Mouse (Mus musculus): ENCODE results near the gene Olfr1391. TPM values are rescaled to one million over a fixed set of nuclear protein-coding genes. Genes with fewer than 3 reads are reported as not detected.
"Not testable (repeated sequence)": the region's sequence is repeated elsewhere in the genome, so short reads cannot be mapped to it uniquely, and the experiment has no call there.

Gene Olfr1391
- polyA plus RNA-seq (2014; fragmentation: Nextera tagmentation; extraction: Ambion mirVana): not detected in 2 replicates

DNA sequence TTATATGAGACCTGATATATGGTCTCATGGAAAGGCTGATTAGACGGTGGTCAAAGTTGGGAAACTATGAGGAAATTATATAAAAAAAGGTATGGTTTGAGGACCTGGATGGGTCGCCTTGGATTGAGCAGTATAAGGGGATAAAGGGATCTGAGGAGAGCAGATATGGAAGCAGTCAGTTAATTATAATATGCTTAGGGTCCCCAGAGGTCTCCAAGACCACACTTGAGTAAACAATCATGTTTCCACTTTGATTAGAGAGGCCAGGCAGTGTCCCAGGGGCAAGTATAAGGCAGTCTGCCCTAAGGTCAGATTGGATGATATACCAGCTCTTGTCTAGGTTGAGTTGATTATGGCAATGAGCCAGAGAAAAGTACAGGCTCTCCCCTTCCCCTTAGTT lies at the start of gene Olfr1391:
Gene Olfr1391, plus strand, starts transcription at position 301 of the 400 bp plus-strand sequence.
- H3K4me2 ChIP-seq (ENCODE audit: low read length): no peak within 1 kb of the TSS
- no peaks in the 10 kb centered on the region for H3K4me1 ChIP-seq (ENCODE audit: control insufficient read depth in 2 of 2, insufficient read depth in 2 of 2, low read length in 2 of 2)
- H3K27me3 ChIP-seq (ENCODE audit: control insufficient read depth, insufficient read depth, low read length): no peaks in the 10 kb centered on the region
- no peak within 1 kb of the TSS for H3K27ac ChIP-seq (replicated peaks in 1 of 2; ENCODE audit: control insufficient read depth in 1 of 2, insufficient read depth in 1 of 2, low read depth in 2 of 2, low read length in 2 of 2)
- no peak for ATAC-seq (ENCODE audit: insufficient number of reproducible peaks, insufficient read depth, low FRiP score, low read depth)
- no peaks in the 10 kb centered on the region for H3K36me3 ChIP-seq (ENCODE audit: control insufficient read depth, insufficient read depth, low read length)
- no peaks in the 10 kb centered on the region for H3K9me3 ChIP-seq (ENCODE audit: control insufficient read depth, low read length)
- H3K4me3 ChIP-seq (ENCODE audit: control insufficient read depth in 1 of 2, insufficient read depth in 1 of 2, low read depth in 1 of 2, low read length in 2 of 2): no peak within 1 kb of the TSS
- no peak within 1 kb of the TSS for H3K9ac ChIP-seq (ENCODE audit: low read length)
- WGBS: 66% methylated on average over 2 of the region's 2 CpGs

DNA sequence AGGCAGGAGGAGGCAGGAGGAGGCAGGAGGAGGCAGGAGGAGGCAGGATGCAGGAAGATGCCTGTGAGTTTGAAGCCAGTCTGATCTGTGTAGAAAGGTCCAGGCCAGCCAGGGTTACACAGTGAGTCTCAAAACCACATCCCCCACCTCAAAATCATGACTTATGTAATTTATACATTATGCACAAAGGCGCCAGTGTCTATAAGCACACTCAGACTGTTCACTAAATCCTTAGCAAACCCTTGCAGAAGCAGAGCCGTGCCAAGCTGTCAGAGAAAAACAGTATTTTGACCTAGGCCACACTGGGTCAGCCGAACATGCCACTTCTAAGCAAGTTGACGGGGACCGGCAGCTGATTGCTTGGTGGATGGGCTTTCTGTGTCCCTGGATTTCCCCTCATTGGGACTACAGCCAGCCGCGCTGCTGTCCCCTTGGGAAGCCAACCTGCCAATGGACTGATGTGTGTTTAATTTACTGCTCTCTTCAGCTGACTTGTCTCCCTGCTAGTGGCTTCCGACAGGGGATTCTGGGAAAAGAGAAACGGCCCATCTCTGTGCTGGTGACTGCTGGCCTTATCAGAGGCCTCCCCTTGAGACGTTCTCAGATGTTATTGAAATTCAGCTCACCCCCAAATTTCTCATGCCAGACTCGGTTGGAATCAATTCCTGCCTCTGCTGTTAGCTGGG lies 48.6 kb upstream of the Olfr1391 start:
- Histone ChIP-seq H3K4me2 (ENCODE audit: low read length) (no peak overlapping the region), H3K27me3 (ENCODE audit: control insufficient read depth, insufficient read depth, low read length) (no peaks in the 10 kb centered on the region), H3K9me3 (ENCODE audit: control insufficient read depth, low read length) (no peaks in the 10 kb centered on the region), H3K9ac (ENCODE audit: low read length) (no peak overlapping the region), H3K36me3 (ENCODE audit: control insufficient read depth, insufficient read depth, low read length) (no peaks in the 10 kb centered on the region), H3K4me3 (ENCODE audit: control insufficient read depth in 1 of 2, insufficient read depth in 1 of 2, low read depth in 1 of 2, low read length in 2 of 2) (no peak overlapping the region), H3K27ac (replicated peaks in 1 of 2; ENCODE audit: control insufficient read depth in 1 of 2, insufficient read depth in 1 of 2, low read depth in 2 of 2, low read length in 2 of 2) (no peak overlapping the region), H3K4me1 (ENCODE audit: control insufficient read depth in 2 of 2, insufficient read depth in 2 of 2, low read length in 2 of 2) (no peaks in the 10 kb centered on the region)
- WGBS: 68% methylated on average over 11 of the region's 11 CpGs
- ATAC-seq (ENCODE audit: insufficient number of reproducible peaks, insufficient read depth, low FRiP score, low read depth): no peak

DNA sequence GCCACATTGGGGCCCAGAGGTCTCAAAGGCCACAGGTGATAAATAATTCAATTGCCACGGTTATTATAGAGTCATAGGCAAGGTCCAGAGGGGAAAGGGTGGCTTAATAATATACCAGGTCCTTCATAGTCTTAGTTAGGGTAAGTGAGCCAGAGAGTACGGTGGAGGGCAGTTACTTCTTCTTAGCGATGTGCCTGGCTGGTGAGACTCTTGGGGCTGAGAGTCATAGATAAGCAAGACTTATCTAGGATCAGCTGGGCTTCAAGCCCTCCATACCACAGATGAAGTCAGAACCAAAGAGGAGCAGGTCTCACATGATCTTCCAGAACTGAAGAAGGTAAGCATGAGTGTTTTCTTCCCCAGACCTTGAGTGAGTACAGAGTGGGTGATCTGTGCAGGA lies 44.3 kb upstream of the Olfr1391 start, which contains the start of gene Olfr1393:
Gene Olfr1393, plus strand, starts transcription at position 83 of the 400 bp plus-strand sequence.
- Histone ChIP-seq H3K4me3 (ENCODE audit: control insufficient read depth in 1 of 2, insufficient read depth in 1 of 2, low read depth in 1 of 2, low read length in 2 of 2) (no peak within 1 kb of the TSS), H3K36me3 (ENCODE audit: control insufficient read depth, insufficient read depth, low read length) (no peaks in the 10 kb centered on the region), H3K4me1 (ENCODE audit: control insufficient read depth in 2 of 2, insufficient read depth in 2 of 2, low read length in 2 of 2) (no peaks in the 10 kb centered on the region), H3K27me3 (ENCODE audit: control insufficient read depth, insufficient read depth, low read length) (no peaks in the 10 kb centered on the region), H3K9me3 (ENCODE audit: control insufficient read depth, low read length) (no peaks in the 10 kb centered on the region), H3K9ac (ENCODE audit: low read length) (no peak within 1 kb of the TSS), H3K27ac (replicated peaks in 1 of 2; ENCODE audit: control insufficient read depth in 1 of 2, insufficient read depth in 1 of 2, low read depth in 2 of 2, low read length in 2 of 2) (no peak within 1 kb of the TSS), H3K4me2 (ENCODE audit: low read length) (no peak within 1 kb of the TSS)
- ATAC-seq (ENCODE audit: insufficient number of reproducible peaks, insufficient read depth, low FRiP score, low read depth): no peak
- WGBS: 68% methylated on average over 3 of the region's 3 CpGs

DNA sequence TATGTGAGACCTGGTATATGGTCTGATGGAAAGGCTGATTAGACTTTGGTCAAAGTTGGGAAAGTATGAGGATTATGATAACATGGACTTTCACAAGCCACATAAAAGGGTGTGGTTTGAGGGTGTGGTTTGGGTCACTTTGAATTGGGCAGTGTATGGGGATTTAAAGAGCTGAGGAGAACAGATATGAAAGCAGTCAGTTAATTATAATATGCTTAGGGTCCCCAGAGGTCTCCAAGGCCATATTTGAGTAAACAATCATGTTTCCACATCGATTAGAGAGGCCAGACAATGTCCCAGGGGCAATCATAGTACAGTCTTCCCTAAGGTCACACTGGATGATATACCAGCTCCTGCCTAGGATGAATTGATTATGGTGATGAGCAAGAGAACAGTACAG lies 37.6 kb upstream of the Olfr1391 start, which contains the start of gene Olfr1392:
Gene Olfr1392, plus strand, starts transcription at position 301 of the 400 bp plus-strand sequence.
- H3K9ac ChIP-seq (ENCODE audit: low read length); H3K4me3 ChIP-seq (ENCODE audit: control insufficient read depth in 1 of 2, insufficient read depth in 1 of 2, low read depth in 1 of 2, low read length in 2 of 2); H3K27ac ChIP-seq (replicated peaks in 1 of 2; ENCODE audit: control insufficient read depth in 1 of 2, insufficient read depth in 1 of 2, low read depth in 2 of 2, low read length in 2 of 2); H3K27me3 ChIP-seq (ENCODE audit: control insufficient read depth, insufficient read depth, low read length); ATAC-seq (ENCODE audit: insufficient number of reproducible peaks, insufficient read depth, low FRiP score, low read depth); H3K9me3 ChIP-seq (ENCODE audit: control insufficient read depth, low read length); H3K4me2 ChIP-seq (ENCODE audit: low read length); H3K4me1 ChIP-seq (ENCODE audit: control insufficient read depth in 2 of 2, insufficient read depth in 2 of 2, low read length in 2 of 2); H3K36me3 ChIP-seq (ENCODE audit: control insufficient read depth, insufficient read depth, low read length): not testable (repeated sequence)
- WGBS: 41% methylated on average over 1 of the region's 1 CpGs

DNA sequence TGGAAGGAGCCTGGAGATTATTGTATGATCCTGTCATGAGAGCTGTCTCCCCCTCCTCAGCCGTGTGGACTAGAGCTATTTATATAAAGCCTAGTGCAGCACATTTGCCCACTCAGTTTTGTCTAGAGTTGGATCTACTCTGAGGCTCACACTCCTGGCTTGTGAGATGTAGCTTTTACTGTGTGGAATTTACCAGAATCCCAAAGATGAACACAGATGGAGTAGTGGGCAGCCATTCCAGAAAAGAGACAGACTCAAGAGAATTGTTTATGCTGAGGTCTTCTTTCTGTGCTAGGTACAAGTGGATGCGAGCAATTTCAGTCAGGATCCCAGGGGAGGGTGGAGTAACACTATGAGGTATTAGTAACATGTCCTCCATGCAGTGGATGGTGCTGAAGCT lies 35.3 kb upstream of the Olfr1391 start:
- Histone ChIP-seq H3K9ac (ENCODE audit: low read length) (no peak overlapping the region), H3K4me1 (ENCODE audit: control insufficient read depth in 2 of 2, insufficient read depth in 2 of 2, low read length in 2 of 2) (no peaks in the 10 kb centered on the region), H3K4me3 (ENCODE audit: control insufficient read depth in 1 of 2, insufficient read depth in 1 of 2, low read depth in 1 of 2, low read length in 2 of 2) (no peak overlapping the region), H3K27me3 (ENCODE audit: control insufficient read depth, insufficient read depth, low read length) (no peaks in the 10 kb centered on the region), H3K9me3 (ENCODE audit: control insufficient read depth, low read length) (no peaks in the 10 kb centered on the region), H3K36me3 (ENCODE audit: control insufficient read depth, insufficient read depth, low read length) (no peaks in the 10 kb centered on the region), H3K27ac (replicated peaks in 1 of 2; ENCODE audit: control insufficient read depth in 1 of 2, insufficient read depth in 1 of 2, low read depth in 2 of 2, low read length in 2 of 2) (no peak overlapping the region), H3K4me2 (ENCODE audit: low read length) (no peak overlapping the region)
- ATAC-seq (ENCODE audit: insufficient number of reproducible peaks, insufficient read depth, low FRiP score, low read depth): no peak
- WGBS: 61% methylated on average over 2 of the region's 2 CpGs

DNA sequence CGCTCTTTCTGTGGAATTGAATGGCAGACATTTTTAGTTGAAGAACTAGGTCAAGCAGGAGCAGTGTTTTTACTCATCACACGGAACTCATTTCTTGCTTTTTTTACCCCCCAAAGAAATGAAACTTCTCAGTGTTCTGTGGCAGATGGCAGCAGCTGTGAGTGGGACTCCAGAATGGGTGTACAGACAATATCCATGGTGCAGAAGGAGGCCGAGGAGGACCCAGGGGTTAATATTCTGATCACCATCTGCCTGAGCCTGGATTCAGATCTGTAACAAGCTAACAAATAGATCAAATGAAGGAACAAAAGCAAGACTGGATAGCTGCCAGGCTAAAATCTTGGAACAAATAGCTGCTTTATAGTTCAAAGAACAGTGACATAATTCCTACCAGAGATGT lies 29.8 kb upstream of the Olfr1391 start:
- WGBS: 70% methylated on average over 3 of the region's 3 CpGs
- H3K4me3 ChIP-seq (ENCODE audit: control insufficient read depth in 1 of 2, insufficient read depth in 1 of 2, low read depth in 1 of 2, low read length in 2 of 2): no peak overlapping the region
- no peak overlapping the region for H3K27ac ChIP-seq (replicated peaks in 1 of 2; ENCODE audit: control insufficient read depth in 1 of 2, insufficient read depth in 1 of 2, low read depth in 2 of 2, low read length in 2 of 2)
- no peak for ATAC-seq (ENCODE audit: insufficient number of reproducible peaks, insufficient read depth, low FRiP score, low read depth)
- H3K27me3 ChIP-seq (ENCODE audit: control insufficient read depth, insufficient read depth, low read length): no peaks in the 10 kb centered on the region
- H3K9me3 ChIP-seq (ENCODE audit: control insufficient read depth, low read length): no peaks in the 10 kb centered on the region
- H3K9ac ChIP-seq (ENCODE audit: low read length): no peak overlapping the region
- H3K4me2 ChIP-seq (ENCODE audit: low read length): no peak overlapping the region
- no peaks in the 10 kb centered on the region for H3K4me1 ChIP-seq (ENCODE audit: control insufficient read depth in 2 of 2, insufficient read depth in 2 of 2, low read length in 2 of 2)
- H3K36me3 ChIP-seq (ENCODE audit: control insufficient read depth, insufficient read depth, low read length): no peaks in the 10 kb centered on the region

DNA sequence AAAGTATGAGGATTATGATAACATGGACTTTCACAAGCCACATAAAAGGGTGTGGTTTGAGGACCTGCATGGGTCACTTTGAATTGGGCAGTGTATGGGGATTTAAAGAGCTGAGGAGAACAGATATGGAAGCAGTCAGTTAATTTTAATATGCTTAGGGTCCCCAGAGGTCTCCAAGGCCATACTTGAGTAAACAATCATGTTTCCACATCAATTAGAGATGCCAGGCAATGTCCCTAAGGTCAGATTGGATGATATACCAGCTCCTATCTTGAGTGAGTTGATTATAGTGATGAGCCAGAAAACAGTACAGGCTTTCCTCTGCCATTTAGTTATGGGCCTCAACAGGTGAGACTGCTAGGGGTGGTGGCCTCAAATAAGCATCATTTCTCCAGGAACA lies 18.1 kb upstream of the Olfr1391 start, which contains the start of gene Olfr10:
Gene Olfr10, plus strand, starts transcription at position 301 of the 400 bp plus-strand sequence.
- no peaks in the 10 kb centered on the region for H3K27me3 ChIP-seq (ENCODE audit: control insufficient read depth, insufficient read depth, low read length)
- no peak within 1 kb of the TSS for H3K4me2 ChIP-seq (ENCODE audit: low read length)
- no peak within 1 kb of the TSS for H3K9ac ChIP-seq (ENCODE audit: low read length)
- no peaks in the 10 kb centered on the region for H3K4me1 ChIP-seq (ENCODE audit: control insufficient read depth in 2 of 2, insufficient read depth in 2 of 2, low read length in 2 of 2)
- H3K27ac ChIP-seq (replicated peaks in 1 of 2; ENCODE audit: control insufficient read depth in 1 of 2, insufficient read depth in 1 of 2, low read depth in 2 of 2, low read length in 2 of 2): no peak within 1 kb of the TSS
- no peak for ATAC-seq (ENCODE audit: insufficient number of reproducible peaks, insufficient read depth, low FRiP score, low read depth)
- H3K9me3 ChIP-seq (ENCODE audit: control insufficient read depth, low read length): no peaks in the 10 kb centered on the region
- H3K4me3 ChIP-seq (ENCODE audit: control insufficient read depth in 1 of 2, insufficient read depth in 1 of 2, low read depth in 1 of 2, low read length in 2 of 2): no peak within 1 kb of the TSS
- H3K36me3 ChIP-seq (ENCODE audit: control insufficient read depth, insufficient read depth, low read length): no peaks in the 10 kb centered on the region

- H3K4me1 ChIP-seq (ENCODE audit: control insufficient read depth in 2 of 2, insufficient read depth in 2 of 2, low read length in 2 of 2); H3K4me3 ChIP-seq (ENCODE audit: control insufficient read depth in 1 of 2, insufficient read depth in 1 of 2, low read depth in 1 of 2, low read length in 2 of 2); H3K9ac ChIP-seq (ENCODE audit: low read length); H3K36me3 ChIP-seq (ENCODE audit: control insufficient read depth, insufficient read depth, low read length); H3K9me3 ChIP-seq (ENCODE audit: control insufficient read depth, low read length); ATAC-seq (ENCODE audit: insufficient number of reproducible peaks, insufficient read depth, low FRiP score, low read depth); H3K27me3 ChIP-seq (ENCODE audit: control insufficient read depth, insufficient read depth, low read length); H3K27ac ChIP-seq (replicated peaks in 1 of 2; ENCODE audit: control insufficient read depth in 1 of 2, insufficient read depth in 1 of 2, low read depth in 2 of 2, low read length in 2 of 2); H3K4me2 ChIP-seq (ENCODE audit: low read length): not testable (repeated sequence)
- WGBS: 73% methylated on average over 5 of the region's 5 CpGs
These were observed 14.0 kb upstream of the Olfr1391 start for GRCm38 (mm10) chr11:49308547-49308946.
